Mouse (Mus musculus): ENCODE measurements around the gene Rpf1.

GRCm38 (mm10) chr3:146500810-146501201 is 20.4 kb downstream of the Rpf1 start:
- TF ChIP-seq CTCF (IDR thresholded peaks at IDR 0.05; ENCODE audit: low read depth): no peak
- no peak for TF ChIP-seq EP300 (IDR thresholded peaks at IDR 0.05; ENCODE audit: low read depth)
